Mouse (Mus musculus) midbrain, embryonic 15.5 days (tissue): ENCODE results near the gene Tpp1. TPM values are rescaled to one million over a fixed set of nuclear protein-coding genes. Genes with fewer than 3 reads are reported as not detected.
"Not testable (repeated sequence)": the region's sequence is repeated elsewhere in the genome, so short reads cannot be mapped to it uniquely, and the experiment has no call there.

ENCODE experiments used
- ATAC-seq: fragments of 200-750 bp; cut with Nextera tagmentation; replicated peaks from 2 replicates; pipeline ENCODE4 v1.8.0; 2017; ENCODE audit warnings: moderate TSS enrichment
- H3K27ac ChIP-seq: fragments of 300-500 bp; sonication (generic); 2 replicates; pipeline ENCODE4 v1.5.1; 2015; ENCODE audit warnings: mild to moderate bottlenecking, inconsistent platforms
- H3K27me3 ChIP-seq: fragments of 300-500 bp; sonication (generic); replicated peaks from 2 replicates; pipeline ENCODE4 v1.6.1; 2015; ENCODE audit warnings: inconsistent platforms
- H3K36me3 ChIP-seq: fragments of 300-500 bp; sonication (generic); replicated peaks from 2 replicates; pipeline ENCODE4 v1.6.1; 2015; ENCODE audit warnings: inconsistent platforms
- H3K4me1 ChIP-seq: fragments of 300-500 bp; sonication (generic); 2 replicates; pipeline ENCODE4 v1.6.1; 2015; ENCODE audit warnings: inconsistent platforms
- H3K4me2 ChIP-seq: fragments of 300-500 bp; sonication (generic); 2 replicates; pipeline ENCODE4 v1.6.1; 2015; ENCODE audit warnings: inconsistent platforms, mild to moderate bottlenecking, moderate library complexity
- H3K4me3 ChIP-seq: fragments of 300-500 bp; sonication (generic); 2 replicates; pipeline ENCODE4 v1.5.1; 2015; ENCODE audit warnings: mild to moderate bottlenecking, inconsistent platforms
- H3K9ac ChIP-seq: fragments of 300-500 bp; sonication (generic); 2 replicates; pipeline ENCODE4 v1.6.1; 2015; ENCODE audit warnings: mild to moderate bottlenecking, inconsistent platforms
- H3K9me3 ChIP-seq: fragments of 300-500 bp; sonication (generic); 2 replicates; pipeline ENCODE4 v1.6.1; 2016; ENCODE audit warnings: inconsistent platforms
- WGBS: fragments of 180-500 bp; shearing (Covaris S2); methylation state at CpG from one replicate; pipeline ENCODE4 v1.1.7; 2015; ENCODE audit warnings: mixed read lengths; 5-methylcytosine and 5-hydroxymethylcytosine counted together
- polyA plus RNA-seq: library from polyadenylated mRNA; unstranded; fragments of >200 nt; fragmentation: Nextera tagmentation; extraction: Ambion mirVana; gene quantifications from 2 replicates; pipeline ENCODE4 v1.2.1, GENCODE M21; 2015

Gene Tpp1
- polyA plus RNA-seq, 1 experiment from 2014 or later = 38.7 TPM

DNA sequence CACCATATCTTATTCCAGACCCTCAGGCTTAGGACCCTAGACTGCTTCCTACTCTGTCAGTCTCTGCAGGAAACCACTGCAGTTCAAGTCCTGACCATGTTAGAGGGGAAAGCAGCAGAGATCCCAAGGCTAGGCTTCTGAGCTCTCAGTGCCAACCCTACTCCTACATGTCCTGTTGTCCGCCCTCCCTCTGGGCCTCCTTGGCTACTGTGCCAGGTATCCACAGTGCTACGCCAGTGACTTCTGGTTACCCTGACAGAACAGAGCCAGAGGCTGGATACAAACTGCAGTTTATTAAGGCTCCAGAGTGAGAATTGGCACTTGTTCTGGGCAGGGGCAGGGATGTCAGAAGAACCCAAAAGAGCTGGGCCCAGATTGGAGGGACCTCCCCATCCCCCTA is 681 bp upstream of the Tpp1 start:
- ATAC-seq = peak; percentile 18
- no peak overlapping the region for H3K4me2 ChIP-seq
- H3K9me3 ChIP-seq = no peaks in the 10 kb centered on the region
- 90% methylated on average over 2 of the region's 2 CpGs for WGBS
- no peak overlapping the region for H3K9ac ChIP-seq
- no peak overlapping the region for H3K4me3 ChIP-seq
- H3K27me3 ChIP-seq = no peaks in the 10 kb centered on the region
- peaks cover 57% of the 10 kb centered on the region for H3K36me3 ChIP-seq
- H3K27ac ChIP-seq = no peak overlapping the region; the same call in 1 of the 2 replicates
- H3K4me1 ChIP-seq = peaks cover 17% of the 10 kb centered on the region

- no peak for ATAC-seq
- Histone ChIP-seq H3K27me3 (no peaks in the 10 kb centered on the region), H3K9me3 (no peaks in the 10 kb centered on the region), H3K4me1 (peaks cover 28% of the 10 kb centered on the region), H3K27ac (no peak overlapping the region), H3K36me3 (peaks cover 16% of the 10 kb centered on the region), H3K4me2 (no peak overlapping the region), H3K4me3 (no peak overlapping the region), H3K9ac (no peak overlapping the region)
- WGBS = 78% methylated on average over 2 of the region's 2 CpGs
These were observed 4.3 kb downstream of the Tpp1 start for GRCm38 (mm10) chr7:105747776-105748175.

GRCm38 (mm10) chr7:105743926-105744590 is 8.0 kb downstream of the Tpp1 start, which contains the start of gene Taf10:
Taf10 (minus strand) TSS chr7:105744361.
- Histone ChIP-seq H3K4me3 (peak within 1 kb of the TSS; percentile 96), H3K27me3 (no peaks in the 10 kb centered on the region), H3K27ac (peak within 1 kb of the TSS; percentile 85), H3K4me1 (peaks cover 16% of the 10 kb centered on the region), H3K36me3 (peaks cover 30% of the 10 kb centered on the region; the same call in 1 of the 2 replicates), H3K9me3 (no peaks in the 10 kb centered on the region), H3K4me2 (peak within 1 kb of the TSS; percentile 96), H3K9ac (peak within 1 kb of the TSS; percentile 86)
- ATAC-seq = peak; percentile 97
- WGBS = under 1% methylated on average over 67 of the region's 67 CpGs

DNA sequence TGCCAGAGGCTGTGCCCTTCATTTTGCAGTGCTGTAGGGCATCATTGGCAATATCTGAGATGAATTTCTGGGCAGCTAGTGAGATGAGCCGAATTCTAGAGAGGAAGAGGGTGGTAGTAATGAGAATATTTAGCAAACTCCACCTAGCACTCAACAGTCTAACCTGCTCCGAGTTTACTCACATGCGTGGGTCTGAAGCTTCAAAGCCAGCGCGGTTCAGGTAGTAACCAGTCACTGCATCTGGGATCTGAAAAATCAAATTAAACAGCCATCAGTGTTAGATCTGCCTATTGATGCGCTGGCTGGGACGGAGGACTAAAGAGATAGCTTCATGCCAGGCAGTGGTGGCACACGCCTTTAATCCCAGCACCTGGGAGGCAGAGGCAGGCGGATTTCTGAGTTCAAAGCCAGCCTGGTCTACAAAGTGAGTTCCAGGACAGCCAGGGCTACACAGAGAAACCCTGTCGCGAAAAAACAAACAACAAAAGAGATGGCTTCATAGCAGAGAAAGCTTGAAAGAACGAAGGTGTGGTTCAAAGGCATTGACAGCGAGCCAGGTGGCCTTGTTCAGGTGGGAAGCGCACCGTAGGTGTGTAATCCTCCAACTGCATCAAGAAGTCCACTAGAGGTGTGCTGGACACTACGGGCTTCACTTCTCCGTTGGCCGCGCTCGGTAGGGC is 8.6 kb downstream of the Tpp1 start:
- not testable (repeated sequence) for H3K9me3 ChIP-seq, H3K27me3 ChIP-seq
- peaks cover 21% of the 10 kb centered on the region for H3K4me1 ChIP-seq
- peak; percentile 32 for ATAC-seq
- peaks cover 30% of the 10 kb centered on the region; the same call in 1 of the 2 replicates for H3K36me3 ChIP-seq
- peak overlapping the region; percentile 96 for H3K4me2 ChIP-seq
- peak overlapping the region; percentile 86 for H3K9ac ChIP-seq
- 35% methylated on average over 20 of the region's 20 CpGs for WGBS
- peak overlapping the region; percentile 96 for H3K4me3 ChIP-seq
- H3K27ac ChIP-seq = peak overlapping the region; percentile 85

DNA sequence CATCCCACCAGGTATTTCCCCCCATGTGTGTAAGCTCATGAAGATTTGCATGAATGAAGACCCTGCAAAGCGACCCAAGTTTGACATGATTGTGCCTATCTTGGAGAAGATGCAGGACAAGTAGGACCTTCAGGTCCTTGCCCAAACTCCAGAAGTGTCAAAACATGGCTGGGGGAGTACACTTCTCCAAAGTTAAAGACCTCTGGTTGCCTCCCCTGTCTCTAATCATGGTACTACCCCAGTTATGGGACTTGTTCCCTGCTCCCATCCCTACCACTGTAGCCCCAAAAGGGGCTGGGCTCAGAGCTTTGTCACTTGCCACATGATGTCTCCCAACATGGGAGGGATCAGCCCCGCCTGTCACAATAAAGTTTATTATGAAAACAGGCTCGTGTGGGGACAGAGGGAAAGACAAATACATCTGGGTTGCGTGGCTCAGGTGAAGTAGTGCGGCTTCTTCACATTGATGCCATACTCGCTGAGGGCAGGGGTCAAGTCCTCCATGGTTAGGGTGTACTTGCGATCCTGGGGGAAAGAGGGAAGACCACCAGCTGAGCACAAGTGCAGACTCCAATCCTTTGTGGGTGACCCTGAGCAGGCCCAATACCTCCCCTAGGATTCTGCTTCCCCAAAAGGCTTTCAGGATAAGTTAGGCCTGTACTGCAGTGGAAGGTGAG is 9.4 kb downstream of the Tpp1 start:
- peak overlapping the region; percentile 96 for H3K4me2 ChIP-seq
- peaks cover 28% of the 10 kb centered on the region for H3K4me1 ChIP-seq
- H3K36me3 ChIP-seq = peaks cover 30% of the 10 kb centered on the region; the same call in 1 of the 2 replicates
- 88% methylated on average over 7 of the region's 7 CpGs for WGBS
- ATAC-seq, H3K27ac ChIP-seq, H3K9ac ChIP-seq, H3K9me3 ChIP-seq, H3K27me3 ChIP-seq: not testable (repeated sequence)
- H3K4me3 ChIP-seq = 0 out of 2 replicates have a peak overlapping the region, but pooled peaks have one; percentile 96

- WGBS = 94% methylated on average over 9 of the region's 9 CpGs
These were observed 10.1 kb downstream of the Tpp1 start for GRCm38 (mm10) chr7:105741978-105742377.

GRCm38 (mm10) chr7:105740851-105741250 is 11.2 kb downstream of the Tpp1 start:
- Histone ChIP-seq H3K9me3 (no peaks in the 10 kb centered on the region), H3K27me3 (no peaks in the 10 kb centered on the region), H3K4me2 (no peak overlapping the region), H3K36me3 (peaks cover 23% of the 10 kb centered on the region; the same call in 1 of the 2 replicates), H3K4me1 (peaks cover 37% of the 10 kb centered on the region), H3K4me3 (no peak overlapping the region), H3K9ac (no peak overlapping the region), H3K27ac (no peak overlapping the region)
- no peak for ATAC-seq
- WGBS = 87% methylated on average over 6 of the region's 6 CpGs

More at GRCm38 (mm10) chr7:105741978-105742377, 10.1 kb downstream of the Tpp1 start:
- Histone ChIP-seq H3K27me3 (no peaks in the 10 kb centered on the region), H3K9me3 (no peaks in the 10 kb centered on the region), H3K27ac (no peak overlapping the region), H3K4me3 (no peak overlapping the region), H3K4me1 (peaks cover 35% of the 10 kb centered on the region), H3K9ac (no peak overlapping the region), H3K36me3 (peaks cover 28% of the 10 kb centered on the region; the same call in 1 of the 2 replicates), H3K4me2 (no peak overlapping the region)
- ATAC-seq = no peak

DNA sequence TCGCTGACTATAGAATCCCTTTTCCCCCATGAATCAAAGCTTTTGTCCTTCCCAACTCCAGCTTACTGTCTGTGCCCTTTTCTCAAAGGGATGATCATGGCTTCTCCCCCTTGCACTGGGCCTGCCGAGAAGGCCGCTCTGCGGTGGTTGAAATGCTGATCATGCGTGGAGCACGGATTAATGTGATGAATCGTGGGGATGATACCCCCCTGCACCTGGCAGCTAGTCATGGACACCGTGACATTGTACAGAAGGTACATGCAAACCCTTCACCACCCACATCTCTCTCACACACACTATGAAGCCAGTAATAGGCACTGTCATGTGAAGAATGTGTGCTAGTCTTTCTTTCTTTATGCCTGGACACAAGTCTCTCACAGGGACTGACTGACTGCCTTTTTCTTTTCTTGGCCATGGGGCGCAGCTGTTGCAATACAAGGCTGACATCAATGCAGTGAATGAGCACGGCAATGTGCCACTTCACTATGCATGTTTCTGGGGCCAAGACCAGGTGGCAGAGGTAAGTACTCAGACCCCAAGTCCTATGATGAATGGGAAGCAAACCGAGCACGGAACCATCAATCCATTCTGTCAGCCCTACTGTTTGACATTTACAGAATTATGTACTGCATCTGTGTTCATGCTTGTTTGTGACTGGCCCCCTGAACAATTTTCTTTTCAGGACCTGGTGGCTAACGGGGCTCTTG is 11.8 kb downstream of the Tpp1 start:
- Histone ChIP-seq H3K27me3 (no peaks in the 10 kb centered on the region), H3K27ac (no peak overlapping the region), H3K4me1 (peaks cover 41% of the 10 kb centered on the region), H3K4me3 (no peak overlapping the region), H3K9ac (no peak overlapping the region), H3K4me2 (no peak overlapping the region), H3K9me3 (no peaks in the 10 kb centered on the region), H3K36me3 (peaks cover 23% of the 10 kb centered on the region; the same call in 1 of the 2 replicates)
- 86% methylated on average over 13 of the region's 13 CpGs for WGBS
- ATAC-seq = no peak

GRCm38 (mm10) chr7:105738948-105739347 is 13.1 kb downstream of the Tpp1 start:
- 36% methylated on average over 3 of the region's 3 CpGs for WGBS
- Histone ChIP-seq H3K36me3 (peaks cover 23% of the 10 kb centered on the region; the same call in 1 of the 2 replicates), H3K9me3 (no peaks in the 10 kb centered on the region), H3K9ac (no peak overlapping the region), H3K27me3 (no peaks in the 10 kb centered on the region), H3K4me3 (no peak overlapping the region), H3K27ac (no peak overlapping the region), H3K4me1 (peaks cover 38% of the 10 kb centered on the region), H3K4me2 (peak overlapping the region; percentile 24; the same call in 1 of the 2 replicates)
- ATAC-seq = no peak

DNA sequence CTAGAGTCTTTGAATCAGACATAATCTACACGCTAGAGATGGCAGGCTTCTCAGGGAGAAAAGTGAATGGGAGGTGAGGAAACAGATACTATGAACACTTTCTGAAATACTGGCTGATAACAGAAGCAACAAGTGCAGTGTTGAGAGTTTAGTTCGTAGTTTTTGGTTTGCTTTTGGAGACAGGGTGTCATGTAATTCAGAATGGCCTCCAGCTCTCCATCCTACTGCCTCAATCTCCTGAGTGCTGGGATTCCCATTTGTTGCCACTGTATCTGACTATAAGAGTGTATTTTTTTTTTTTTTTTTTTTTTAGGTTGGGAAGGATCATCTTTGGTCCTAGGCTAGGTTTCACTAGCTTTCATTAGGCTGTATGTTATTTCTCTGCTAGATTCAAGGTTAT is 13.7 kb downstream of the Tpp1 start:
- no peak overlapping the region for H3K27ac ChIP-seq
- no peak overlapping the region; the same call in 1 of the 2 replicates for H3K4me2 ChIP-seq
- no peaks in the 10 kb centered on the region for H3K27me3 ChIP-seq
- peaks cover 32% of the 10 kb centered on the region for H3K4me1 ChIP-seq
- H3K36me3 ChIP-seq = peaks cover 30% of the 10 kb centered on the region; the same call in 1 of the 2 replicates
- WGBS = 82% methylated on average over 2 of the region's 2 CpGs
- H3K4me3 ChIP-seq = no peak overlapping the region
- ATAC-seq = no peak
- H3K9me3 ChIP-seq = no peaks in the 10 kb centered on the region
- no peak overlapping the region for H3K9ac ChIP-seq

DNA sequence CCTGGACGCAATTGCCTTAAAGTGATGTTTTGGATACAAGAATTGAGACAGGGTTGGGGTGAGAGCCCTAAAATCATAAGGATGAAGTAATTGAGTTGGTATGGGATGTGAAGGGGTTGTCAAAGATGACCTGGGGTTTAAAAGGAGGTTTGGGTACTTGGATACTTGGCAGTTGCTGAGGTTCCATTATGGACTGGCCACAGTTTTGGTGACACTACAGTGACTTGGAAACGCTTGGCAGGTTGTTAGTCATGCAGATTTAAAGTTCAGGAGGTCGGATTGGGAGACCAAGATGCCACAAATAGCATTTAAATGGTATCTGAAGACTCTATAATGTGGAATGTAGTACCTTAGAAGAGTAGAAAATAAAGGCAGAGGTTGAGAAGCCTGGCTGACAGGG is 14.4 kb downstream of the Tpp1 start:
- ATAC-seq = no peak
- H3K4me2 ChIP-seq = peak overlapping the region; percentile 95
- no peaks in the 10 kb centered on the region for H3K9me3 ChIP-seq
- 24% methylated on average over 3 of the region's 3 CpGs for WGBS
- peaks cover 27% of the 10 kb centered on the region for H3K4me1 ChIP-seq
- H3K27me3 ChIP-seq = no peaks in the 10 kb centered on the region
- no peak overlapping the region for H3K27ac ChIP-seq
- H3K9ac ChIP-seq = peak overlapping the region; percentile 93; the same call in 1 of the 2 replicates
- peak overlapping the region; percentile 84 for H3K4me3 ChIP-seq
- peaks cover 35% of the 10 kb centered on the region; the same call in 1 of the 2 replicates for H3K36me3 ChIP-seq
